Mouse (Mus musculus) bone marrow, adult 2 months (tissue): ENCODE results near the gene Gnl1. TPM values are rescaled to one million over a fixed set of nuclear protein-coding genes. Genes with fewer than 3 reads are reported as not detected.
"Not testable (repeated sequence)": the region's sequence is repeated elsewhere in the genome, so short reads cannot be mapped to it uniquely, and the experiment has no call there.

Experiments
- H3K27ac ChIP-seq: fragments of 200-500 bp; 2 replicates; pipeline ENCODE4 v1.5.1; 2012; ENCODE audit warnings: low read depth, mild to moderate bottlenecking, control low read depth, inconsistent platforms, low read length; ENCODE audit not compliant: control insufficient read depth, poor library complexity, insufficient read depth
- H3K4me1 ChIP-seq: fragments of 200-500 bp; 2 replicates; pipeline ENCODE4 v1.6.1; 2011; ENCODE audit warnings: low read length; ENCODE audit not compliant: control insufficient read depth, insufficient read depth
- H3K4me3 ChIP-seq: fragments of 200-500 bp; replicated peaks from 2 replicates; pipeline ENCODE3; 2011; ENCODE audit warnings: mild to moderate bottlenecking, low read depth, low read length, control low read depth; ENCODE audit not compliant: control insufficient read depth
- CTCF ChIP-seq: fragments of 200-500 bp; IDR thresholded peaks from 2 replicates; pipeline ENCODE4 v1.5.1; 2011; ENCODE audit warnings: low read length, control low read depth; ENCODE audit not compliant: control insufficient read depth, insufficient read depth
- POLR2A ChIP-seq: fragments of 200-500 bp; IDR thresholded peaks from 2 replicates; pipeline ENCODE4 v1.6.1; 2011; ENCODE audit warnings: low read depth, mild to moderate bottlenecking, control low read depth, low read length, borderline replicate concordance; ENCODE audit not compliant: control insufficient read depth
- WGBS: fragments of 180-500 bp; shearing (Covaris S2); methylation state at CpG from one replicate; pipeline ENCODE4 v1.1.7; 2018; 5-methylcytosine and 5-hydroxymethylcytosine counted together
- polyA plus RNA-seq: library from polyadenylated mRNA; stranded (reverse); fragments of >200 nt; gene quantifications from 2 replicates; pipeline ENCODE4 v1.2.4, GENCODE M21; 2011; ENCODE audit warnings: low replicate concordance; ENCODE audit not compliant: missing spikeins, insufficient read depth, insufficient read length

Gene Gnl1
- polyA plus RNA-seq, 1 experiment = 29.9 TPM

- peak; percentile 41; the same call in 1 of the 2 replicates for TF ChIP-seq CTCF
Measured at GRCm38 (mm10) chr17:36031583-36032331, 52.1 kb downstream of the Gnl1 start.

GRCm38 (mm10) chr17:36032351-36032875 lies 52.8 kb downstream of the Gnl1 start, which contains the start of gene H2-T23:
Gene H2-T23 (minus strand): TSS chr17:36032855.
- Histone ChIP-seq H3K4me3 (peak within 1 kb of the TSS; percentile 88), H3K27ac (peak within 1 kb of the TSS; percentile 91)
- H3K4me1 ChIP-seq = not testable (repeated sequence)
- TF ChIP-seq POLR2A = peak; percentile 52
- 4% methylated on average over 25 of the region's 25 CpGs for WGBS

More at GRCm38 (mm10) chr17:36031583-36032331, 52.1 kb downstream of the Gnl1 start:
- Histone ChIP-seq H3K27ac (peak overlapping the region; percentile 91), H3K4me3 (peak overlapping the region; percentile 88)
- H3K4me1 ChIP-seq = not testable (repeated sequence)
- 1% methylated on average over 40 of the region's 40 CpGs for WGBS

GRCm38 (mm10) chr17:36034524-36034923 lies 54.9 kb downstream of the Gnl1 start:
- WGBS = 73% methylated on average over 3 of the region's 3 CpGs
- not testable (repeated sequence) for H3K27ac ChIP-seq, H3K4me3 ChIP-seq, H3K4me1 ChIP-seq

GRCm38 (mm10) chr17:36035010-36035638 lies 55.5 kb downstream of the Gnl1 start:
- H3K27ac ChIP-seq, H3K4me1 ChIP-seq, H3K4me3 ChIP-seq: not testable (repeated sequence)
- 36% methylated on average over 3 of the region's 3 CpGs for WGBS
- peak; percentile 42; the same call in 1 of the 2 replicates for TF ChIP-seq CTCF

- 82% methylated on average over 13 of the region's 13 CpGs for WGBS
- H3K4me1 ChIP-seq, H3K27ac ChIP-seq, H3K4me3 ChIP-seq: not testable (repeated sequence)
Measured at GRCm38 (mm10) chr17:36036126-36036525, 56.5 kb downstream of the Gnl1 start.

Other genes starting within 250 kb of the Gnl1 start
- 8.7 and 17.1 TPM in 2 replicates for gene Ier3, start 158.2 kb upstream of the Gnl1 start, polyA plus RNA-seq
- gene Flot1, start 156.6 kb upstream of the Gnl1 start, polyA plus RNA-seq = 41.7 and 90.0 TPM in 2 replicates
- 380 and 447 TPM in 2 replicates for gene Tubb5, start 141.5 kb upstream of the Gnl1 start, polyA plus RNA-seq
- gene Mdc1, start 138.3 kb upstream of the Gnl1 start, polyA plus RNA-seq = 17.2 and 24.2 TPM in 2 replicates
- 16.0 and 22.4 TPM in 2 replicates for gene Nrm, start 118.5 kb upstream of the Gnl1 start, polyA plus RNA-seq
- gene Ppp1r18, start 114.3 kb upstream of the Gnl1 start, polyA plus RNA-seq = 35.8 and 78.4 TPM in 2 replicates
- 119 and 234 TPM in 2 replicates for gene Dhx16, start 100.0 kb upstream of the Gnl1 start, polyA plus RNA-seq
- 28.5 and 52.0 TPM in 2 replicates for gene 2310061I04Rik, start 82.4 kb upstream of the Gnl1 start, polyA plus RNA-seq
- 11.7 and 19.9 TPM in 2 replicates for gene Atat1, start 69.8 kb upstream of the Gnl1 start, polyA plus RNA-seq
- gene Mrps18b, start 63.5 kb upstream of the Gnl1 start, polyA plus RNA-seq = 43.2 and 65.2 TPM in 2 replicates
- 24.4 and 48.0 TPM in 2 replicates for gene Ppp1r10, start 63.4 kb upstream of the Gnl1 start, polyA plus RNA-seq
- gene Abcf1, start 10.1 kb upstream of the Gnl1 start, polyA plus RNA-seq = 77.2 and 120 TPM in 2 replicates
- 23.0 and 34.5 TPM in 2 replicates for gene Prr3, start 385 bp downstream of the Gnl1 start, polyA plus RNA-seq
- gene H2-T24, start 40.7 kb downstream of the Gnl1 start, polyA plus RNA-seq = 48.0 and 67.4 TPM in 2 replicates
- 60.1 and 94.6 TPM in 2 replicates for gene H2-T23, start 53.0 kb downstream of the Gnl1 start, polyA plus RNA-seq
- 23.5 and 45.8 TPM in 2 replicates for gene H2-T22, start 62.9 kb downstream of the Gnl1 start, polyA plus RNA-seq
- gene Gm6034, start 63.1 kb downstream of the Gnl1 start, polyA plus RNA-seq = not detected in 2 replicates
- not detected in 2 replicates for gene Gm11127, start 78.5 kb downstream of the Gnl1 start, polyA plus RNA-seq
- gene Gm19684, start 141.8 kb downstream of the Gnl1 start, polyA plus RNA-seq = 1.2 TPM in 1 of 2 replicates, not detected in the other
- not detected in 2 replicates for gene Gm7030, start 149.6 kb downstream of the Gnl1 start, polyA plus RNA-seq
- gene Gm8909, start 188.7 kb downstream of the Gnl1 start, polyA plus RNA-seq = 3.0 TPM in 1 of 2 replicates, not detected in the other
- 0.80 TPM in 1 of 2 replicates, not detected in the other for gene H2-T3, start 210.4 kb downstream of the Gnl1 start, polyA plus RNA-seq